Mouse (Mus musculus) olfactory bulb, adult 2 months (tissue): ENCODE measurements around the gene Slc12a3.

Experiments
- CTCF ChIP-seq: fragments of 200-500 bp; IDR thresholded peaks from 2 replicates; pipeline ENCODE4 v1.5.1; 2012; ENCODE audit warnings: low read depth, mild to moderate bottlenecking, low read length, moderate library complexity; ENCODE audit not compliant: insufficient read depth
- POLR2A ChIP-seq: fragments of 200-500 bp; IDR thresholded peaks from 2 replicates; pipeline ENCODE4 v1.6.1; 2012; ENCODE audit warnings: mild to moderate bottlenecking, low read depth, low read length, moderate library complexity; ENCODE audit not compliant: insufficient read depth

DNA sequence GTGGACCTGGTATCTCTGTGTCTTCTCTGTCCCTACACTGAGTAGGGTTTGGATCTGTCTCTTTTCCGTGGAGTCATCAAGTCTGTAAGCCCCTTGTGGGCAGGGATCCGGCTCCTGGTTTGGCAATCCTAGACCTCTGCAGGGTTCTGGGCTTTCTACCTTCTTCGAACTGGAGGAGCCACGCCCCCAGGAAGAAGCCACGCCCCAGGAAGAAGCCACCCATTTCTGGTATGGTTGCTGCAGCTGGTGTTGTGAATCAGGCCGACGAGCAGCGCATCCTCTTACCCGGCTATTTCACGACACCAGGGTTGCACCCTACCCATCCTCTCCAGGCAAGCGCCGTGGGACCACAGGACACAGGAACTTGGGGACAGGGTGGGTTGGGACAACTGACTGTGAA is 4.9 kb upstream of the Slc12a3 start:
- TF ChIP-seq CTCF, result no peak
- no peak for TF ChIP-seq POLR2A
